Mouse (Mus musculus) c-Kit-negative CD71-positive TER-119-positive erythroid progenitor cells, embryonic 14.5 days (primary cell): Measurements from ENCODE around the gene Odf3.
"Not testable (repeated sequence)": the region's sequence is repeated elsewhere in the genome, so short reads cannot be mapped to it uniquely, and the experiment has no call there.

Experiments
- DNase-seq: peaks from one replicate; pipeline ENCODE4 v3.0.0-alpha.2; 2013; ENCODE audit warnings: low read depth, low spot score

The Odf3 gene

GRCm38 (mm10) chr7:140880865-140881515 is 33.4 kb downstream of the Odf3 start:
- DNase-seq, result no peak

DNA sequence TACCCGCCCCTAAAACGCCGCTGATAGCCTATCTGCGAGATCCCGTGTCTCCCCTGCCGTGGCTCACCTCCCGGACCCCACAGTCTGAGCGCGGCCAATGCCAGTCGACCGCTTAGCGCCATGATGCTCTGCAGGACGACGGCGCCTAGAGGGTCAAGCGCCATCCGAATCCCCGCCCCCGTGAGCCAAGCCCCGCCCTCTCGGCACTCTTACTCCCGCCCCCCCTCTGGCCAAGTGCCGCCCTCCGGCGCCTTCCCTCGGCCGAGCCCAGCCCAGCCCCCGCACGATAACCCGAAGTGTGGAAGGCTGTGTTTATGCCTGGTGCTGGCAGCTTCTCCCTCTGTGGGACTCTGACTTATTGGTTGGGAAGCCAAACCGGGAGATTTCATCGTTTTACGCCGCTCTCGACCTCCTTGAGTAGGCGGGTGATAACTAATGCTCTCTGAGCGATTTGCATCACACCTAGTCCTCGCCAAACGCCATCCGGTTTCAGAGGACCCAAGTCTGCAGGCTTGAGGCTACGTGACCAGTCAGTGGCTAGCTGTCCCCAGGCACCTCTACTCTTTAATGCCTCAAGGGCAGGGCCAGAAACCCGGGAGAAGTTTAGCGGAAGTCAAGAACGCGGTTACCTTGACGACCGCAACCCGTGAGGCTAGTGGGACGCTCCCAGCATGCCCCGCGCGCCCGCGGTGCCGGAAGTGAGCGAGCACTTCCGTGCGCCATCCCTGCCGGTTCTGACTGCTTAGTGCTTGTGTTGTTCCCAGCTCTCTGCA is 34.3 kb downstream of the Odf3 start, which contains the start of the genes Psmd13 and Sirt3:
Psmd13 (plus strand) TSS at position 273 of the 773 bp plus-strand sequence.
Sirt3 (minus strand) TSS at position 614 of the 773 bp plus-strand sequence.
- peak; percentile 95 for DNase-seq

DNA sequence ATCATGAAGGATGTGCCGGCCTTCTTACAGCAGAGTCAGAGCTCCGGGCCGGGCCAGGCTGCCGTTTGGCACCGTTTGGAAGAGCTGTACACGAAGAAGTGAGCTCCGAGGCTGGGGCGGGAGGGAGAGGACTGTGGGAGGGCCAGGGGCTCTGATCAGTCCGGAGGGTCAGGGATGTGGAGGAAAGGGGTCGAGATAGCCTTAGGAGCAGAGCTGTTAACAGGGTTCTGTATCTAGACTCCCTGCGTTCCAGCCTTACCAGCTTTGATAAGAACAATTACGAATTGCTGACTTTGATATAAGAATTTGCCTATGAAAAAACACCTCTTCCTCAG is 34.8 kb downstream of the Odf3 start:
- DNase-seq, result no peak

GRCm38 (mm10) chr7:140890636-140891035 is 43.0 kb downstream of the Odf3 start:
- not testable (repeated sequence) for DNase-seq

DNA sequence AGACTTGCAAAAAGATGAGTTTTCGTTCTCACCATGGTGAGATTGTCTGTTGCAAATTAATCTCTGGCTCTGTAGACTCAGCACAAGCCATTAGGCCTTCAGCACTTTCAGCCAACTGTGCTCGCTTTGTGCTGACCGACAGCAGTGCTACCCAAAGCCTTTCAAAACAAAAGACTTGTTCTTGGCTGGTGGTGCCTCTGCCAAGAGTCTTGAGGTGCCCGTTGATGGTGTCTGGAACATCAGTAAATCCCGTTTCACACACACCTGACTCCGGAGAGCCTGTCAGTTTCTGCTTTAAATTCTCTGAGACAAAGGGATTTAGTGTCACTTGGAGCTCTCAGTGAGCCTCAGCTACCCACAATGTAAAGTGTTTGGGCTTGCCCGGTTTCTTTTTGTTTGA is 46.4 kb downstream of the Odf3 start:
- no peak for DNase-seq

DNA sequence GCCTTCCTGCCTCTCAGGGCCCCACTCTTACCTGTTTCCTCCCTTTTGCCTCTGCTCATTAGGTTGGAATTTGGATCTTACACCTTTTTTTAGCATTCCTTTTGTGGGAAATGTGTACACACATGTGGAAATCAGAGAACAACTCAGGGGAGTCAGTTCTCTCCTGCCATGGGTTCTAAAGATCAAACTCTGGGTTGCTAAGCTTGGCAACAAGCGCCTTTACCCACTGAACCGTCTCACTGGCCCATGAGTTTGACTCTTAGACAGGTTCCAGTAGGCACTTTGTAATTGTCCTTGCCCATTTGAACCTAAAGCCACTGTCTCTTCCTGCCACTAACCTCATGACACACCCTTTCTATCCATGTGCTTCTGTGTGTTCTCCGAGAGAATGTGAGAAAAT is 47.0 kb downstream of the Odf3 start:
- no peak for DNase-seq

DNA sequence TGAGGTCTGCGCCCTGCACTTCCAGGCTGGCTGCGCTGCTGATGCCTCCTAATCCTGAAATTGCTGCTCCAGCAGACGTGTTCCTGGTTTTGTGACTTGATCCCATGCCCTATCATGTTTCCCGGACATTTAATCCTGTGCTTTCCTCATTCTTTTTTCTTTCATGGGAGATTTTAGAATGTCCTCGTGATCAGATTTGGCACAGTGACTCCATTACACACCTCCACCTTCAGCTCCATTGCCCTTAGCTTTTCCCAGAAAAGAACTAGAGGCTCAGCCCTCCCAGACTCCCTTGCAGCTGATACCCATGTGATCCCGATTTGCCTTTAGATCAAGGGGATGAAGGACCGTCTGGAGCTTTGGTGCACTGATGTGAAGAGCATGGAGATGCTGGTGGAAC is 50.3 kb downstream of the Odf3 start:
- no peak for DNase-seq

GRCm38 (mm10) chr7:140899121-140899520 is 51.5 kb downstream of the Odf3 start:
- no peak for DNase-seq

DNA sequence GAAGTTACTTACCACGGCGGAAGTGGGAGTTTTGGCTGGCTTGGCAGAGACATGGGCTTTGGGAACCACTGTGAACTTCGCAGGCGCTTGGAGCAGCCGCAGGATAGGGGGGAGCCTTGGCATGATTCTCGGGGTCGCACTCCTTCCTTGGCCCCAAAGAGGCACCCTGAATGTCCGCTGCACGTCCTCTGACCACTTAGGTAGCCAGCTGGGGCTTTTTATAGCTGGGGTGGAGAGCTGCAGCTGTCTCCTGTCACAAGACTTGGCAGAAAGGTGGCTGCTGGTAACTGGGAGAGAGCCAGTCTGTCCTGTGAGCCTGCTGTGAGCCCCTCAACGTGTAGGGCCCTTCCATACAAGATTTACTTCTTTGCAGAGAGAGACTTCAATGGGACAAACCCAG is 52.6 kb downstream of the Odf3 start, which contains the start of gene Cox8b:
Cox8b (minus strand) TSS at position 227 of the 400 bp plus-strand sequence.
- no peak for DNase-seq
